Mouse (Mus musculus) small intestine, adult 2 months (tissue): ENCODE results near the gene Phb. TPM values are rescaled to one million over a fixed set of nuclear protein-coding genes. Genes with fewer than 3 reads are reported as not detected.

Source experiments
- H3K27ac ChIP-seq: fragments of 200-500 bp; 2 replicates; pipeline ENCODE4 v1.5.1; 2012; ENCODE audit warnings: low read depth, low read length, control low read depth, inconsistent platforms; ENCODE audit not compliant: insufficient read depth
- H3K27me3 ChIP-seq: fragments of 200-500 bp; 2 replicates; pipeline ENCODE4 v1.6.1; 2012; ENCODE audit warnings: mild to moderate bottlenecking, moderate library complexity, low read length, inconsistent platforms; ENCODE audit not compliant: control insufficient read depth, insufficient read depth
- H3K36me3 ChIP-seq: fragments of 200-500 bp; 2 replicates; pipeline ENCODE4 v1.6.1; 2012; ENCODE audit warnings: mild to moderate bottlenecking, low read length, control low read depth, inconsistent platforms; ENCODE audit not compliant: control insufficient read depth, insufficient read depth
- H3K4me1 ChIP-seq: fragments of 200-500 bp; 2 replicates; pipeline ENCODE4 v1.6.1; 2012; ENCODE audit warnings: low read length, inconsistent platforms, mixed read lengths; ENCODE audit not compliant: control insufficient read depth, insufficient read depth, insufficient read length
- H3K4me3 ChIP-seq: fragments of 200-500 bp; 2 replicates; pipeline ENCODE4 v1.5.1; 2012; ENCODE audit warnings: low read depth, mild to moderate bottlenecking, control low read depth, inconsistent platforms, low read length, moderate library complexity
- CTCF ChIP-seq: fragments of 200-500 bp; IDR thresholded peaks from 2 replicates; pipeline ENCODE4 v1.5.1; 2012; ENCODE audit warnings: low read depth, mild to moderate bottlenecking, control low read depth, inconsistent platforms, low read length, moderate library complexity, mixed read lengths; ENCODE audit not compliant: insufficient replicate concordance, insufficient read length; ENCODE audit errors: extremely low read depth
- POLR2A ChIP-seq: fragments of 200-500 bp; IDR thresholded peaks from 2 replicates; pipeline ENCODE4 v1.6.1; 2012; ENCODE audit warnings: low read depth, mild to moderate bottlenecking, control low read depth, inconsistent platforms, low read length, moderate library complexity
- WGBS: fragments of 180-500 bp; shearing (Covaris S2); methylation state at CpG from one replicate; pipeline ENCODE4 v1.1.7; 2018; 5-methylcytosine and 5-hydroxymethylcytosine counted together
- polyA plus RNA-seq: library from polyadenylated mRNA; depleted of rRNA; stranded (reverse); fragments of >200 nt; gene quantifications from 2 replicates; pipeline ENCODE4 v1.2.3, GENCODE M21; 2012; rRNA removed

The Phb gene
- 61.3 and 68.9 TPM in 2 replicates for polyA plus RNA-seq

DNA sequence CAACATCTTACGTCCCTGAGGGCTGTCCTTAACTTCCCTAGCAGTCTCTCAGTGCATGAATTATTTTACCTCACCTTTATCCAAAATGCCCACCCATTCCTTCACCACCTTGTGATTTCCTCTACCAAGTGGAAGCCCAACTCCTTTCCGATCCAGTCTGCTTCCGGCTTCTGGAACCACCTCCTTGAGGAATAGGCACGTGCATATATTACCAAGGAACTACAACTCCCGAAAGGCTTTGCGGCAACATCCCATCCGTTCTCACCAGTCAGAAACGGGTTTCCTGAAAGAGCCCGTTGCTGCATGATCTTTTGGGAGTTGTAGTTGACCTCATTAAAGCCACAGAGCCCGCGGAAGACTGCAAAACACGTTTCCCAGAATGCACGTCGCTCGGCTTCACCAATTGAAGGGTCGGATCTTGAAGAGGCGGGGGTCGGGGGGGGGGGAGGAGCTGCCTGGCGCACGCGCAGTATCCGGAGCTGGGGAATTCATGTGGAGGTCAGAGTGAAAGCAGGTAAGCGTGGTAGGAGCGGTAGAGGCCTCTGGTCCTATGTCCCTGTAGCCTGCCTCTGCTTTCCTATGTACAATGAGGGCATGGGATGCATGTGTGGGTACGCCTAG is at the start of gene Phb:
Gene Phb, plus strand, starts transcription at position 429 of the 621 bp plus-strand sequence.
- H3K36me3 ChIP-seq: peaks cover 24% of the 10 kb centered on the region
- TF ChIP-seq POLR2A: peak; percentile 43; the same call in 1 of the 2 replicates
- TF ChIP-seq CTCF: no peak
- under 1% methylated on average over 25 of the region's 25 CpGs for WGBS
- no peaks in the 10 kb centered on the region for H3K27me3 ChIP-seq
- H3K4me1 ChIP-seq: peaks cover 6% of the 10 kb centered on the region
- peak within 1 kb of the TSS; percentile 69 for H3K27ac ChIP-seq
- peak within 1 kb of the TSS; percentile 72 for H3K4me3 ChIP-seq

DNA sequence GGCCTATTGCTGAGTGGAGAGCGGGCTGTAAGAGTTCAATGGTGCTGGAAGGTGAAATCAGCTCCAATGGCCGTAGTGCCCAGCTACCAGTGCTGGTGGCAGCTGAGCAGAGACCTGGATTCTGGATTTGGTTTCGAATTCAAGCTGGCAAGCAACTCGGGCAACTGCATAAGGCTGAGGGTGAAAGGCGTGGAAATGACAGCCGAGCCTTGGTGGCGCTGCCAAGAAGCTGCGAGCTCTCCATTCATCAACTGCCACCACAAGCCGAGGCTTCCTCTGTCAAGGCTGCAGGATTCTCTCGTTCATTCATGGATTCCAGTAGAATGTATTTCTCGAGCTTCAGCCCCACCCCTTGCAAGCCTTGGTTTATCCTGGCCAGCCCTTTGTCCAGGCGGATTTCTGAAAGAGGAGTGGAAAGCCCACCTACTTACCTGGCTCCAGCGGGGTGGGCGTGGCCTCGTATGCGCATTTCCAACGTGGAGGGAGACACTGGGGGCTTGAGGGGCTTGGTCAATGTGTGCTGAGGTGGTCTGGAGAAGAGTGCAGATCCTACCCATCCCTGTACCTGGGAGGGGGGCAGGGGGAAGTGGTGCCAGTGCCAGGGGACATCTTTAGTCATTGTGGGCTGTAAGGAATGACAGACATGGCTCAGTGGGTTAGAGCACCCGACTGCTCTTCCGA is 48.8 kb upstream of the Phb start:
- Histone ChIP-seq H3K36me3 (no peaks in the 10 kb centered on the region), H3K4me1 (no peaks in the 10 kb centered on the region), H3K4me3 (no peak overlapping the region), H3K27me3 (no peaks in the 10 kb centered on the region; the same call in 1 of the 2 replicates), H3K27ac (no peak overlapping the region)
- TF ChIP-seq POLR2A (no peak), CTCF (no peak)
- WGBS: 42% methylated on average over 19 of the region's 19 CpGs

DNA sequence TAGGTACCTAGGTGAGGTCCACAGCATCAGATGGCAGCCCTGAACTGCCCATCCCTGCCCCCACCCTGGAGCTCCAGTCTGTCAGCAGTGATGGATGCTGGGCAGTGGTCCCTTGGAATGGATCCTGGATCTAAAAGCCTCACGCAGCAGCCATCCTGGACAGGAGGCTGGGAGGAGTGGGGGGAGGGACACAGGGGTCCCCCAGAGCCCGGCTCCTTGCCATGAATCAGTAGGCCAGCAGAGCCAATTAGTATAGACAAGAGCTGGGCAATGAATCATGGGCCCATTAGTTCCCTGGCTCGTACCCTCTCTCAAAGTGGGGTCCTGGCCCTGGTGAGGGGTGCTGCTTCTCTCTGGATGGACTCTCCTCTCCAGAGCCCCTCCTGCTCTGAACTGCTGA is 47.7 kb upstream of the Phb start:
- no peaks in the 10 kb centered on the region; the same call in 1 of the 2 replicates for H3K27me3 ChIP-seq
- no peak for TF ChIP-seq CTCF
- TF ChIP-seq POLR2A: no peak
- H3K27ac ChIP-seq: no peak overlapping the region
- WGBS: 83% methylated on average over 3 of the region's 3 CpGs
- no peak overlapping the region for H3K4me3 ChIP-seq
- no peaks in the 10 kb centered on the region for H3K4me1 ChIP-seq
- H3K36me3 ChIP-seq: no peaks in the 10 kb centered on the region

DNA sequence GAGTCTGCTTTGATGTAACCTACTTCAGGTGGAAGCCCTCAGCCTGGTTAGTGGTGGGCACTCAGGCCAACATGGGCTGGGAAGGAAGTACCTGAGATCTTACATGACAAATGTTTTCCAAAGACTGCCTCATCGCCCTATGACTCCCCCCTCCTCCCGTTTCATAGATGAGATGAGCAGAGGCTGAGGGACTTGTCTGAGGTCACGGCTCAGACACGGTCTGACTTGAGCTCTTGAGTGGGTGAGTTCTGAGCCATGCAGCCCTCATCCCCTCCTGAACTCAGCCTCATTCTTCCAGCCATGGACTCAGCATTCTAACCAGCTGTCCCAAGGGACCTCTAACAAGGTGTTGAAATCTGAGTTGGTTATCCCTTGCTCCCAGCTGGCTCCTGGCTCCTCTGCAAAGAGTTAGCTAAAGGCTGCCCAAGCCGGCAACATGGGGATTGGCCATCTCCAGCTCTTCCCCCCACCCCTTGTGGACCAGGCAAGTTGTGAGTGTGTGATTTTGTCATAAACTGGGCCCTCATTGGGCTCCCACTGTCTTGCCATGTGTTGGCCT is 46.8 kb upstream of the Phb start:
- Histone ChIP-seq H3K4me1 (no peaks in the 10 kb centered on the region), H3K27me3 (no peaks in the 10 kb centered on the region; the same call in 1 of the 2 replicates), H3K27ac (no peak overlapping the region), H3K4me3 (no peak overlapping the region), H3K36me3 (no peaks in the 10 kb centered on the region)
- 84% methylated on average over 5 of the region's 5 CpGs for WGBS
- TF ChIP-seq POLR2A (no peak), CTCF (no peak)

DNA sequence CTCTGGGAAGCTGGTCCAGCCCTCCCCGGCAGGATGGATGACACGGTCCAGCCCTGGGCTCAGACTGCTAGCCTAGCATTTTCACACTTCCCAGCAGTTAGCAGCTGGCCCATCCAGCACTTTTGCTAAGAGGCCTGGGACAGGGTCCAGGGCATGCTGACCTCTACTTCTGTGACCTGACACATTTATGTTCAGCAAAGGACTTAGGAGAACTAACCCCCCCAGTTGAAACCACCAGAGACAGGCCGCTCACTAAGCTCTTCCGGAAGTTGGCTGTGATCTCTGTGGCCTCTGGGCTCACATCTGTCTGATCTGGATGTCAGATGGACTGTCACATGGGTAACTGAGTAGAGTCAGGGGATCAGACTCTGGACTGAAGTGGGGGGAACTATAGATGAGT is 45.7 kb upstream of the Phb start:
- H3K27ac ChIP-seq: no peak overlapping the region
- no peak for TF ChIP-seq CTCF
- no peak for TF ChIP-seq POLR2A
- H3K4me3 ChIP-seq: no peak overlapping the region
- WGBS: 71% methylated on average over 4 of the region's 4 CpGs
- no peaks in the 10 kb centered on the region for H3K36me3 ChIP-seq
- H3K27me3 ChIP-seq: no peaks in the 10 kb centered on the region; the same call in 1 of the 2 replicates
- H3K4me1 ChIP-seq: no peaks in the 10 kb centered on the region

DNA sequence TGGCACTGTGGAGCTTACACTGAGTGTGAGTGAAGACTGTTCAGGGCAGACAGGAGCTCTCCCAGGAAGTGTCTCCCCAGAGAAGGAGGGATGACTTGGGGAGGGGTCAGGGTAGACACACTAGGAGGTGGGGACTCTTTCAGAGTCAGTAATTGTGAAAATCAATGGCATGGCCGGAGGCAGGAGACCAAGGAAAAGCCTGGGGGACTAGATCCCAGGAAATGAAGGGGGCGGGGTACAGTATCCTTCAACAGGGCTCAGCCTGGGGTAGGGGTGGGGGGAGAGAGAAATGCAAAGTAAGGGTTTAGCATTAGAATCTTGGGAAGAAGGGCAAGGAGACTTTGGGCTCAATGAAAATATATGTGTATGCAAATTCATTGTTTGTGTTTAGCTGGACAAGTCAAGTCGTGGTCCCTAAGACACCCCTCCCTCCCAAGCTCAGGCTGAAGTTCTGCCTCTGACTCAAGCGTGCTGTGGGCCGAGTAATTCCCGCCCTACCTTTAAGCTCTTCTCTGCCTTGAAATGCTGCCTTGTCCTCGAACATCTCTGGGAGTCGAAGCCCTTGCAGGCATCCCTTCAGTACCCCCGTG is 45.1 kb upstream of the Phb start:
- Histone ChIP-seq H3K4me3 (no peak overlapping the region), H3K27ac (no peak overlapping the region), H3K27me3 (no peaks in the 10 kb centered on the region; the same call in 1 of the 2 replicates), H3K4me1 (no peaks in the 10 kb centered on the region), H3K36me3 (no peaks in the 10 kb centered on the region)
- WGBS: 46% methylated on average over 9 of the region's 9 CpGs
- TF ChIP-seq CTCF (no peak), POLR2A (no peak)

DNA sequence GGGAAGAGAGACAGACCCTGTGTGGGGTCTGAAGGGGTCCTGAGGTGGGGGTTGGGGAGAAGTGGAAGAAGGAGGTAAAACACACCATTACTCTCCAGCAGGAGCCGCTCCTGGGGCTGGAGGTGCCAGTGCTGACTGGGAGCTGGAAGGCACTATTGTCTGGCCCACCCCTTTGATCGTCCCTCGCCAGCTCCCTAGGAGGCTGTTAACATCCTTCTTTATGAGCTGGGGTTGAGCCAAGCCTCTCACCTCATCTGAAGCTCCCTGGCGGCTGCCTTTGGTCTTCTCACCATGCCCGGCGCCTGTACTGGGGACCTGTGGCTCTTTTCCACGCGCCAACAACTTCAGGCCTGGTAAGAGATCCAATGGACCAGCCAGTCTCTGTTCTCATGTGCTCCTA is 44.3 kb upstream of the Phb start:
- Histone ChIP-seq H3K27me3 (no peaks in the 10 kb centered on the region; the same call in 1 of the 2 replicates), H3K4me3 (no peak overlapping the region), H3K27ac (no peak overlapping the region), H3K36me3 (no peaks in the 10 kb centered on the region), H3K4me1 (no peaks in the 10 kb centered on the region)
- no peak for TF ChIP-seq CTCF
- 33% methylated on average over 8 of the region's 8 CpGs for WGBS
